Mouse (Mus musculus) layer of hippocampus, postnatal 14 days (tissue): ENCODE data around the gene Gm648. TPM values are rescaled to one million over a fixed set of nuclear protein-coding genes. Genes with fewer than 3 reads are reported as not detected.
"Not testable (repeated sequence)": the region's sequence is repeated elsewhere in the genome, so short reads cannot be mapped to it uniquely, and the experiment has no call there.

Experiments
- DNase-seq, 2 experiments: peaks; one replicate each; pipeline ENCODE4 v3.0.0; 2021 to 2022; ENCODE audit warnings: low spot score in 2 of 2, mixed read lengths in 1 of 2
- long read RNA-seq, 2 experiments: library from polyadenylated mRNA; stranded (forward); transcript quantifications; one replicate each; pipeline ENCODE4 v2.0.0; 2021
- microRNA-seq, 2 experiments: library from miRNA; unstranded; fragments of <30 nt; microRNA quantifications; one replicate each; pipeline ENCODE4 v1.2.0; 2021
- total RNA-seq, 2 experiments: library from RNA; stranded (reverse); gene quantifications; 2 replicates each; pipeline ENCODE4 v1.2.3; 2021

Gene Gm648
- not detected for total RNA-seq
- long read RNA-seq, experiment 1: 0 reads
- long read RNA-seq, experiment 2: 0 reads

- DNase-seq: no peak
Measured at GRCm38 (mm10) chrX:56549506-56549905, at the start of gene Gm648. Gene Gm648, minus strand, starts transcription at chrX:56549606.

DNA sequence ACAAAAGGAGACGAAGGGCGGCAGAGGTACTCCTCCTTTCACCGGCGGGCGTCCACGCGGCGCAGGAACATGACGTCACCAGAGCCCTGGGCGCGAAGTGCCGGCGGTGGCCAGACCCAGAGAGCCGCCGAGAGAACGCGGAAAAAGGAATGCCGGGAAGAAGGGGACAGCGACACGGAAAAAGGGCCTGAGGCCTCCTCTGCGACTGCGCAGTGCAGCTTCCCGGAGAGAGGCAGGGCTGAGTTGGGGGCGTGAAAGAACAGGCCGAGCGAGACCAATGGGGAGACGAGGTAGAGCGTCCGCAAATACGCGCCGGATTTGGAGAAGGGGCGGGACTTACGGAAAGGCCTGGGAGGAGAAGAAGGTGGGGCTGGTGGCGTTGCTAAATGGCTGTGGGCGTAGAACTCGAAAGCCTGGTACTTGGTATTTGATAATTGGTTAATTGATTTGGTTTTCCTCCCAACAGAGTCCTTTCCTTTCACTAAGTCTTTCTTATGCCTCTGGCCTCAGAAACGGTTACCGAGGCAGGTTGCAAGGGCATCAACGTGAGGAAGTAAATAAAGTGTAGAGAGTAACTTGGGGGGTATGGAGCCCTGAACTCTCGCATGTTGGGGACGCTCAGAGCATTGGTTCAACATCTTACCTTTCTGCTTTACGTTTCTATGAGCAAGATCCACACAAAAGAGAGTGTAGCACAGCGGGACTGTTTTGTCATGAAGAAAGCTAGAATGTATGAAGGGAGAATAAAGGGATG, 48.7 kb upstream of the Gm648 start, which contains the start of gene Mmgt1:
TSS of gene Mmgt1 (minus strand) at position 183 of the 754 bp plus-strand sequence.
- DNase-seq: peak; percentile 83 to 95

GRCm38 (mm10) chrX:56597219-56597886, 47.9 kb upstream of the Gm648 start:
- DNase-seq: peak; percentile 4 to 11

DNA sequence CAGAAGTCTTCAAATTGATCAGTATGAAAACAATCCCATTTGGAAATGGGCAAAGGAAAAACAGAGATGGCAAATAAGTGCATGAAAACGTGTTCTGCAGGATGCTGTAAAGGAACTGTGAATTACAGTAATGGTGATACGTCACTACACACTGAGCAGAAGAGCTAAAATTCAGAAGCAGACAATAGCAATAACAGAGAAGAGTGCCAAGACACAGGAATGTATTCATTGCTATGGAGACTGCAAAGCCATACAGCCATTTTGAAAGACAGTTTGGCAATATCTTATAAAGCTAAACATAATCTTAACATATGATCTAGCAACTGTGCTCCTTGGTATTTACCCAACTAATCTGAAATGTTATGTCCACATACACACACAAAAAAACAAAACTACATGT, 28.8 kb upstream of the Gm648 start:
- DNase-seq: no peak

GRCm38 (mm10) chrX:56572465-56572864, 23.1 kb upstream of the Gm648 start:
- DNase-seq: no peak

GRCm38 (mm10) chrX:56553584-56553983, 4.2 kb upstream of the Gm648 start:
- no peak for DNase-seq

DNA sequence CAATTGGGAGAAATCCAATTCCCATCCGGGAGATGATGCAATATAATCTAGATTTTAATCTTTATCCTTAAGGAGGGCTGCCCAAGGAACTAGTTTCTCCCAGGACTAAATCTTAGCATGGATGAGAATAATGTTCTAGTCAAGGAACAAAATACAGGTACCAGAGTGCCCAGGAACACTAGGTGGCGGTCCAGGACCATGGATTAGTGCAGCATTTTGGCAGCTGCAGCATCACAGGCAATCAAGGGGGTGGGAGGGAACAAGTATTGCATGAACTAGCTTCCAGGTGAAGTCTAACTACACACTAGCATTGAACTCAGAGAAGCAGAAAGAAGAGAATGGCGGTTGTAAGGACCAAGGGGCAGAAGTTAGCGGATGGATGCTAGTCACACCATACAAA, 12.2 kb downstream of the Gm648 start:
- DNase-seq: peak; percentile 9 to 33

GRCm38 (mm10) chrX:56531266-56531665, 18.1 kb downstream of the Gm648 start:
- peak; percentile 58 to 62 for DNase-seq

- not testable (repeated sequence) for DNase-seq
Measured at GRCm38 (mm10) chrX:56524442-56524841, 25.0 kb downstream of the Gm648 start, which contains the start of gene Gm10477. Gene Gm10477, plus strand, starts transcription at chrX:56524742.

GRCm38 (mm10) chrX:56497241-56497640, 52.2 kb downstream of the Gm648 start:
- no peak for DNase-seq

Small RNA genes within 50 kb of the gene (microRNA-seq; reads per million reads assigned to microRNA genes)
- 0 to 0.57 reads per million in 2 experiments for gene Mir5116

Other genes starting within 250 kb of the Gm648 start
- 1 to 10 TPM; 3.7 to 4.0 TPM for gene Zfp449, start 203.2 kb downstream of the Gm648 start, total RNA-seq
- gene Smim10l2a, start 175.0 kb downstream of the Gm648 start, total RNA-seq: 10 to 100 TPM; 30.4 to 35.7 TPM
- not detected for gene Gm2174, start 101.6 kb downstream of the Gm648 start, total RNA-seq
- gene Ints6l, start 94.7 kb downstream of the Gm648 start, total RNA-seq: 10 to 100 TPM; 30.6 to 40.6 TPM
- not detected for gene Gm10477, start 24.9 kb downstream of the Gm648 start, total RNA-seq
- gene Mmgt1, start 48.5 kb upstream of the Gm648 start, total RNA-seq: 10 to 100 TPM; 33.5 to 34.1 TPM
- 10 to 100 TPM; 87.0 to 87.9 TPM for gene Slc9a6, start 60.2 kb upstream of the Gm648 start, total RNA-seq
- 100 to 1,000 TPM; 108 to 124 TPM for gene Fhl1, start 182.2 kb upstream of the Gm648 start, total RNA-seq